Mouse (Mus musculus) forebrain, postnatal 0 days (tissue): ENCODE measurements at regions not wholly inside any gene's neighbourhood (a gene's known extent, or its start where the extent isn't known, plus 50 kb on each side); places are given as distances from the start of the nearest gene placed in this dataset.

ENCODE experiments used
- ATAC-seq: fragments of 200-750 bp; cut with Nextera tagmentation; 2 replicates; pipeline ENCODE4 v1.8.0; 2017; ENCODE audit warnings: mild to moderate bottlenecking, moderate library complexity
- DNase-seq: peaks from one replicate; pipeline ENCODE4 v3.0.0-alpha.2; 2015
- H3K27ac ChIP-seq: fragments of 300-500 bp; sonication (generic); 2 replicates; pipeline ENCODE4 v1.5.1; 2014; ENCODE audit warnings: low read depth, mild to moderate bottlenecking, antibody characterized with exemption, low read length, moderate library complexity, mixed read lengths
- H3K27me3 ChIP-seq: fragments of 300-500 bp; sonication (generic); 2 replicates; pipeline ENCODE4 v1.6.1; 2014; ENCODE audit warnings: mild to moderate bottlenecking, low read length, mixed read lengths; ENCODE audit not compliant: insufficient read depth
- H3K36me3 ChIP-seq: fragments of 300-500 bp; sonication (generic); 2 replicates; pipeline ENCODE4 v1.6.1; 2014; ENCODE audit warnings: mild to moderate bottlenecking, moderate library complexity; ENCODE audit not compliant: insufficient read depth
- H3K4me1 ChIP-seq: fragments of 300-500 bp; sonication (generic); 2 replicates; pipeline ENCODE4 v1.6.1; 2014; ENCODE audit warnings: antibody characterized with exemption; ENCODE audit not compliant: insufficient read depth
- H3K4me2 ChIP-seq: fragments of 300-500 bp; sonication (generic); 2 replicates; pipeline ENCODE4 v1.6.1; 2014; ENCODE audit warnings: low read depth, mild to moderate bottlenecking, moderate library complexity
- H3K4me3 ChIP-seq: fragments of 300-500 bp; sonication (generic); 2 replicates; pipeline ENCODE4 v1.5.1; 2014; ENCODE audit warnings: low read depth, low read length, mixed read lengths
- H3K9ac ChIP-seq: fragments of 300-500 bp; sonication (generic); 2 replicates; pipeline ENCODE4 v1.6.1; 2014; ENCODE audit warnings: mild to moderate bottlenecking
- H3K9me3 ChIP-seq: fragments of 300-500 bp; sonication (generic); 2 replicates; pipeline ENCODE4 v1.6.1; 2016; ENCODE audit warnings: low read length
- CTCF ChIP-seq: sonication (generic); IDR thresholded peaks from 2 replicates; pipeline ENCODE4 v1.5.1; 2016; ENCODE audit warnings: antibody characterized with exemption, control low read depth, low read depth
- WGBS: fragments of 180-500 bp; shearing (Covaris S2); extraction: QIAGEN DNeasy Blood & Tissue Kit; methylation state at CpG from one replicate; pipeline ENCODE4 v1.1.7; 2014; 5-methylcytosine and 5-hydroxymethylcytosine counted together

DNA sequence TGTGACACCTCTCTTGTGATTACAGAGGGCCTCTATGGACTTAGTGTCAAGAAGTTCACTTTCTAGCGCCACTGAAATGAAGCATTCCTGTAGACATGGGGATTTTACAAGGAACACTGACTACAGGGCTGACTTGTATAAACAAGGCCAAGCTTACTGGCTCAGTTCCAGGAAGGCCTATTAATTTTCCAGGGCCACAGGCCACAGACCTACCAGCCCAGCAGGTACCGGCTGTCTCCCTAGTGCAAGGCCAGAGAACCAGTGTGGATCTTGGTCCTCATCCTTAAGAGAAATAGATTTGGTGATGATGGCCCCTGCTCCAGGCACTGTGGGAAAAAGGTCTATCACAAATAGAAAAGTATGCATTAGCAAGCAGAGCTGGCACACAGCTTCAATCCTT is 359.4 kb downstream of the Hs3st3b1 start:
- Histone ChIP-seq H3K4me2 (no peak overlapping the region), H3K27ac (no peak overlapping the region), H3K4me1 (no peaks in the 10 kb centered on the region), H3K9me3 (no peaks in the 10 kb centered on the region), H3K4me3 (no peak overlapping the region), H3K36me3 (no peaks in the 10 kb centered on the region), H3K9ac (no peak overlapping the region), H3K27me3 (no peaks in the 10 kb centered on the region)
- 81% methylated on average over 2 of the region's 2 CpGs for WGBS
- ATAC-seq (no peak), DNase-seq (no peak)
- TF ChIP-seq CTCF = no peak

- Histone ChIP-seq H3K36me3 (no peaks in the 10 kb centered on the region), H3K4me3 (no peak overlapping the region), H3K4me2 (no peak overlapping the region), H3K27ac (no peak overlapping the region), H3K9me3 (no peaks in the 10 kb centered on the region), H3K27me3 (no peaks in the 10 kb centered on the region), H3K4me1 (no peaks in the 10 kb centered on the region), H3K9ac (no peak overlapping the region)
- ATAC-seq = no peak
- WGBS = 78% methylated on average over 8 of the region's 8 CpGs
- no peak for TF ChIP-seq CTCF
- DNase-seq = no peak
Observed at GRCm38 (mm10) chr11:63565471-63566232, 356.4 kb downstream of the Hs3st3b1 start.

DNA sequence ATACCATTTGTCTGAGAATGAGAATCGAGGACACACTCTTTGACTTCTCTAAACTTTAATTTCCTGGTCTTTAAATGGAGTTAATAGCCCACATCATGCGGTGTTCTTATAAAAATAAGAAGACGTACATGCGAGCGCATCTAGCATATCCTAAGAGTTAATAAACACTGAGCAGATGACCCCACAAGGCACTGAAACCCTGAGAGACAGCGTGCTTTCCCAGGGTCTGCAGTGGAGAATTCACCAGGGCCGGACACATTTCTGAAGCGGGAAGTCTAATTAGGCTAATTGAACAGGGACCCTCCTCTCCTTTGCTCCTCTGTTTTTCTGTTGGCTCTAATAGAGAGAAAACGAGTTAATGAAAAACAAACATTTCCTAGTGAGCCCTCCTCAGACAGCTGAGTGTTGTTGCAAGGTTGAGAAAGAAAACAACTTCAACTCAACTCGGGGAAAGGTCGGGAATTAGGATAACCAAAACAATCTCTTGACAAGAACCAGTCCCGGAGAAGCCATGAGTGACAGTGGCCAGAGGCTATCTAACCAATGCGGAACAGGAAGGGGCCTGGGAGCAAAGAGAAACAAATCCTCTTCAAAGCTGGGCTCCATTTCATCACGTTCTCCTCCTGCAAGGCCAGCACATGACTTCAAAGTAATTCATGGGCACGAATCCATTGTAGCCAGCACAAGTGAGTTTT is 352.2 kb downstream of the Hs3st3b1 start:
- no peak for TF ChIP-seq CTCF
- no peak overlapping the region for H3K27ac ChIP-seq
- no peaks in the 10 kb centered on the region for H3K4me1 ChIP-seq
- no peaks in the 10 kb centered on the region for H3K27me3 ChIP-seq
- H3K4me2 ChIP-seq = no peak overlapping the region
- DNase-seq (no peak), ATAC-seq (no peak)
- H3K9me3 ChIP-seq = no peaks in the 10 kb centered on the region
- 57% methylated on average over 15 of the region's 15 CpGs for WGBS
- H3K36me3 ChIP-seq = no peaks in the 10 kb centered on the region
- H3K4me3 ChIP-seq = no peak overlapping the region
- H3K9ac ChIP-seq = no peak overlapping the region

DNA sequence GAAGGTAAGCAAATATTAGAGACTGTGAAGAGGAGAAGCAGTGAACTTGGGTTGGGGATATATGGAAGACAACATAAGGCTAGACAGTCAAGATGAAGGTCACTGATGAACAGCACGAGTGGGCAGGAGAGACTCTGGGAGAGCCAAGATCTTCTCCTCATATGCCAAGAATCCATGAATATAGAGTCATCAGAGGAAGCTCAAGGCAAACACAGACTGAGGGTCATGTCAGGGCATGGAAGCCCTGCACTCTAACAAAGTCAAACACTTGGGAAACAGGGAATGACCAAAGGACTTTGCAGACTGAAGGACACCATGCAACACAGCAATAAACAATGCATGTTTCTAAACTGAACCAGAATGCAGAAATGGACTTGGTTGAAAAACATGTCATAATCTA is 351.4 kb downstream of the Hs3st3b1 start:
- Histone ChIP-seq H3K4me3 (no peak overlapping the region), H3K27ac (no peak overlapping the region), H3K36me3 (no peaks in the 10 kb centered on the region), H3K4me1 (no peaks in the 10 kb centered on the region), H3K9ac (no peak overlapping the region), H3K9me3 (no peaks in the 10 kb centered on the region), H3K27me3 (no peaks in the 10 kb centered on the region), H3K4me2 (no peak overlapping the region)
- ATAC-seq (no peak), DNase-seq (no peak)
- TF ChIP-seq CTCF = no peak
- 91% methylated on average over 1 of the region's 1 CpGs for WGBS

DNA sequence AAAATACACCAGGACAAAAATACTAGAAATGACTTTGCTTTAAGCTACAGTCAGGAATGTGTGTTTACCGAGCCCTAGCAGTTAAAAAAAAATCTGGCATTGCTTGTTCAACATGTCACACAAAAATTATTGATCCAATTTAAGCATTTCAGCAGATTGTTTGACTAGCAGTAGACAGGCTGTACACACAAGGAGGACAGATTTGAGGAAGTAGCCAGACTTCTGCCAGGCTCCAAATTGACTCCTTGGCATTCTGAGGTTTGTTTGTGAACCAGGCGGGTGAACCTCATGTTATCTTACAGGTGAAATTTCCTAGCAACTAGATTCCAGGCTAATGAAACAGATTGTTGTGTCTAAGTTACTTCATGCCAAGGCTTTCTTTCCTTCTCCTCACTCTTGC is 348.8 kb downstream of the Hs3st3b1 start:
- DNase-seq = peak; percentile 72
- WGBS = 54% methylated on average over 2 of the region's 2 CpGs
- H3K9me3 ChIP-seq = no peaks in the 10 kb centered on the region
- no peak overlapping the region for H3K9ac ChIP-seq
- no peaks in the 10 kb centered on the region for H3K27me3 ChIP-seq
- no peak overlapping the region for H3K4me3 ChIP-seq
- H3K4me2 ChIP-seq = no peak overlapping the region
- ATAC-seq = no peak
- no peak for TF ChIP-seq CTCF
- no peak overlapping the region for H3K27ac ChIP-seq
- no peaks in the 10 kb centered on the region for H3K36me3 ChIP-seq
- H3K4me1 ChIP-seq = no peaks in the 10 kb centered on the region

DNA sequence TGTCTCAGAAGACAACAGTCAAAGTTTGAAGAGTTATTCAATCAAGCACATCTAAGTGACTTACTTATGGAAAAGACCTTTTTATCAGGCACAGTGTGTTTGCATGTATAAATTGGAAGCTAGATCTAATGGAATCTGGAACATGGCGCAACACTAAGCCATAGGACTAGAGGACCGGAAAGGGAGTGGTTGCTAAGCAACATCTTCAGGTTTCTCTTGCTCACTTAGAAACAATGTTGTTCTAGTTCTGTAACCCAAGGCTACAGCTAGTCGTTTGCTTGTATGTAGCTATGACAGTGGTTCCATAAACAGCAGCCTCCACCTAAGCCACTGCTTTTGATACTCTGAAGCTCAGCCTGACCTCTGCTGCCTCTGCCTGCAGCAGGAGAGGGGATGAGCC is 338.8 kb downstream of the Hs3st3b1 start:
- Histone ChIP-seq H3K36me3 (no peaks in the 10 kb centered on the region), H3K27ac (no peak overlapping the region), H3K9ac (no peak overlapping the region), H3K9me3 (no peaks in the 10 kb centered on the region), H3K27me3 (no peaks in the 10 kb centered on the region), H3K4me1 (no peaks in the 10 kb centered on the region), H3K4me3 (no peak overlapping the region), H3K4me2 (no peak overlapping the region)
- ATAC-seq = no peak
- WGBS = 59% methylated on average over 3 of the region's 3 CpGs
- DNase-seq = no peak
- TF ChIP-seq CTCF = no peak

DNA sequence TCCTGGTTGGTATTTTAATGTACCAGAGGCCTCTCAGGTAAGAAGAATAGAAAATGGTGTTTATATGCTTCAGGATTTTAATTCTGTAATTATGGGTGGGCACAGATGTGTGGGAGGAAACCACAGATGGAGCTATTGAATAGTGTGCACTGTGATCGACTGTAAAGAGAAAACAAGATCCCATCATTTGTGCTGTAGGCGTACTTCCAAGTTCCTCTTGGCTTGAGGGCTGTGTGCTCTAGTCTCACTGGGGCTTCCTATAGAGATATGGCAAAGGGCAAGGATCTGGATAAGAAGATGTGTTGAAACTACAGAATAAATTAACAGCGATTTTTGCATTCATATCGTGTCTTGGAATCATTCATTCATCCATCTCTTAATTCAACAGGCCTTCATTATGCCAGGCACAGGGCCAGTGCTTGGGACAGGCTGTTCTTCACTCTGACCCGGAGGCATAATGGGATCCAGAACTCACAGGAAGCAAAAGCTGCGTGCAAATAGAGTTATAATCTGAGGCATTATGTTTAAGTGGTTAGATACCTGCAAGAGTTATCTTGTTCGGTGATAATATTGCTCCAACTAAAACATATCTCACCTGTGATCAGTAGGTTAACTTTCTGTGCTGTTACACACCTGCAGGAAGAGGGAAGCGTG is 336.7 kb downstream of the Hs3st3b1 start:
- TF ChIP-seq CTCF = no peak
- DNase-seq = no peak
- Histone ChIP-seq H3K9me3 (no peaks in the 10 kb centered on the region), H3K36me3 (no peaks in the 10 kb centered on the region), H3K9ac (no peak overlapping the region), H3K27ac (no peak overlapping the region), H3K4me1 (no peaks in the 10 kb centered on the region), H3K4me3 (no peak overlapping the region), H3K27me3 (no peaks in the 10 kb centered on the region), H3K4me2 (no peak overlapping the region)
- peak; percentile 38; the same call in 1 of the 2 replicates for ATAC-seq
- 54% methylated on average over 8 of the region's 8 CpGs for WGBS
